In the genomic region with DNA sequence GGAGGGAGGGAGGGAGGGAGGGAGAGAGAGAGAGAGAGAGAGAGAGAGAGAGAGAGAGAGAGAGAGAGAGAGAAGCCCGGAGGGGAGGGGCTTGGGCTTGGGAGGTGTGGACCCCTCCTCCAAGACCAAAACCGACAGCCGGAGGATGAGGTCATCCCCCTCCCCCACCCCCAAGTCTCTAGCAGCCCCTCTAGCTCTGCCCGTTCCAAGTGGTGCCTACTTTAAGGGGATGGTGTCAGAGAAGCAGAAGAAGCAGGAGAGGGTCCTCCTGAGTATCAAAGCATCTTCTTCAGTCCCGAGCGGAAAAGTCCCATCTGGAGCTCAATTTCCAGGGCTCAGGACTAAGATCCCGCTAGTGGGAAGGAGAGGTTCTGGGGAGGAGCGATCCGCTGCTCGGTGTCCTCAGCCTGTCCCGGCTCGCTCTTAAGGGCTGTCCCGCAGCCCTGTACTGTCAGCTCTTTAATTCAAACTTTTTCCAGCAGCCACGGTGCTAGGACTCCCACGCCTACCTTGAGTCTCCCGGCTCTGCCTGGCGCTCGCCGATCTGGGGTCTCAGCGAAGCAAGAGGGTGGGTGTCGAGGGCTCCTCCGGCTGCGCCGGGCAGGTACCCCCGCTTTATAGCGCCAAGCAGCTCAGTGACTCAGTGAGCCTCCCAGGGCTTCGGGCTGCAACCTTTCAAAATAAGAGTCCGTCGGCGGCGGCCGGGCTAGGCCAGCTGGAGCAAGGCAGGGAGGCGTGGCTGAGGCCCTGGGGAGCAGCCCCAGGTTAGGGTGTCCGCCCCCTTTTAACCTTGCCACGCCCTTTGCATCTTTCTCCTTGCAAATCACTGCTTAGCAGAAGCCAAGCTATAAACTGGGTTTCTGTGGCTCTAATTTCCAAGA, we compare ENCODE assay signal across 8 mouse cellular contexts.
DNase-seq lines count a peak whose midpoint lies in the region; ATAC-seq and TF ChIP-seq lines count a peak whose summit lies in the region.

No protein-coding gene starts in this region.

- no peaks in the 10 kb centered on the region for H3K9me3 ChIP-seq in embryonic facial prominence, embryonic 13.5 days
- no peaks in the 10 kb centered on the region for H3K9me3 ChIP-seq in heart, embryonic 10.5 days
- H3K9me3 ChIP-seq in stomach, embryonic 15.5 days, result no peaks in the 10 kb centered on the region

- H3K79me3 ChIP-seq in C2C12 (ENCODE audit: low read depth), result peaks cover 17% of the 10 kb centered on the region

- TF ChIP-seq CTCF in C2C12 (IDR thresholded peaks at IDR 0.05; ENCODE audit: control insufficient read depth, insufficient read depth, insufficient read length), result no peak
- no peak for TF ChIP-seq CTCF in bone marrow, adult 2 months (IDR thresholded peaks at IDR 0.05; ENCODE audit: control insufficient read depth, insufficient read depth, low read length)
- no peak for TF ChIP-seq CTCF in liver, adult 2 months (IDR thresholded peaks at IDR 0.05; ENCODE audit: low read depth, low read length)

- H3K79me2 ChIP-seq in C2C12 (ENCODE audit: control insufficient read depth, insufficient read depth) (peaks cover 45% of the 10 kb centered on the region), myocyte (ENCODE audit: control insufficient read depth, insufficient read depth) (peaks cover 43% of the 10 kb centered on the region)
- H3K79me2 ChIP-seq in liver, adult 2 months (ENCODE audit: control insufficient read depth, insufficient read depth, low read length), result peaks cover 11% of the 10 kb centered on the region; the same call in 1 of the 2 replicates

- 2% methylated on average over 35 of the region's 35 CpGs for WGBS in bone marrow, adult 2 months
- WGBS in embryonic facial prominence, embryonic 13.5 days, result 0% methylated on average over 35 of the region's 35 CpGs
- WGBS in heart, embryonic 10.5 days, result under 1% methylated on average over 35 of the region's 35 CpGs
- WGBS in liver, adult 2 months, result under 1% methylated on average over 34 of the region's 35 CpGs
- WGBS in stomach, embryonic 15.5 days, result under 1% methylated on average over 35 of the region's 35 CpGs

- peak overlapping the region; percentile 74 for H3K4me2 ChIP-seq in embryonic facial prominence, embryonic 13.5 days
- peak overlapping the region; percentile 78 for H3K4me2 ChIP-seq in myocyte (ENCODE audit: low read depth)
- peak overlapping the region; percentile 73 for H3K4me2 ChIP-seq in stomach, embryonic 15.5 days

- peak overlapping the region; percentile 80 for H3K9ac ChIP-seq in embryonic facial prominence, embryonic 13.5 days
- H3K9ac ChIP-seq in liver, adult 2 months (ENCODE audit: low read depth, low read length), result peak overlapping the region; percentile 95
- peak overlapping the region; percentile 71 for H3K9ac ChIP-seq in stomach, embryonic 15.5 days

- H3K4me3 ChIP-seq in C2C12 (ENCODE audit: insufficient read depth, poor library complexity, severe bottlenecking) (peak overlapping the region; percentile 57), myocyte (peak overlapping the region; percentile 63)
- peak overlapping the region; percentile 12 for H3K4me3 ChIP-seq in bone marrow, adult 2 months (replicated peaks; ENCODE audit: control insufficient read depth, low read depth, low read length)
- peak overlapping the region; percentile 69 for H3K4me3 ChIP-seq in embryonic facial prominence, embryonic 13.5 days
- peak overlapping the region; percentile 75 for H3K4me3 ChIP-seq in heart, embryonic 10.5 days
- peak overlapping the region; percentile 98 for H3K4me3 ChIP-seq in liver, adult 2 months (ENCODE audit: insufficient read depth, low read depth, low read length)
- peak overlapping the region; percentile 75 for H3K4me3 ChIP-seq in stomach, embryonic 15.5 days (replicated peaks)

- H3K36me3 ChIP-seq in C2C12 (ENCODE audit: control insufficient read depth, insufficient read depth) (peaks cover 13% of the 10 kb centered on the region), myocyte (ENCODE audit: control insufficient read depth, insufficient read depth) (no peaks in the 10 kb centered on the region)
- H3K36me3 ChIP-seq in embryonic facial prominence, embryonic 13.5 days, result no peaks in the 10 kb centered on the region
- peaks cover 7% of the 10 kb centered on the region; the same call in 1 of the 2 replicates for H3K36me3 ChIP-seq in heart, embryonic 10.5 days
- H3K36me3 ChIP-seq in liver, adult 2 months (ENCODE audit: control insufficient read depth, insufficient read depth, low read length), result no peaks in the 10 kb centered on the region
- no peaks in the 10 kb centered on the region; the same call in 1 of the 2 replicates for H3K36me3 ChIP-seq in stomach, embryonic 15.5 days

- peak overlapping the region; percentile 24; the same call in 1 of the 2 replicates for H3K27ac ChIP-seq in bone marrow, adult 2 months (ENCODE audit: control insufficient read depth, insufficient read depth, low read depth, low read length, poor library complexity)
- peak overlapping the region; percentile 94 for H3K27ac ChIP-seq in embryonic facial prominence, embryonic 13.5 days
- peak overlapping the region; percentile 89 for H3K27ac ChIP-seq in heart, embryonic 10.5 days
- peak overlapping the region; percentile 93 for H3K27ac ChIP-seq in liver, adult 2 months (replicated peaks; ENCODE audit: insufficient read depth, low read depth, low read length)
- peak overlapping the region; percentile 98 for H3K27ac ChIP-seq in stomach, embryonic 15.5 days

- no peak for TF ChIP-seq POLR2A in bone marrow, adult 2 months (IDR thresholded peaks at IDR 0.05; ENCODE audit: borderline replicate concordance, control insufficient read depth, low read depth, low read length)
- TF ChIP-seq POLR2A in liver, adult 2 months (IDR thresholded peaks at IDR 0.05; ENCODE audit: extremely low read depth, insufficient read depth, low read length), result peak; percentile 75; the same call in 1 of the 2 replicates
- peak; percentile 37 for TF ChIP-seq POLR2A in myocyte (IDR thresholded peaks at IDR 0.05; ENCODE audit: insufficient read length, low read depth)

- ATAC-seq in embryonic facial prominence, embryonic 13.5 days (ENCODE audit: insufficient number of reproducible peaks, insufficient read depth, low FRiP score, low TSS enrichment, low read depth), result peak; percentile 85
- ATAC-seq in stomach, embryonic 15.5 days (ENCODE audit: insufficient read depth, low FRiP score, low read depth), result peak; percentile 93

- H3ac ChIP-seq in C2C12 (ENCODE audit: control insufficient read depth, insufficient read length, low read depth) (peak overlapping the region; percentile 47), myocyte (ENCODE audit: control insufficient read depth, insufficient read length) (no peak overlapping the region)

- peak; percentile 95 for DNase-seq in heart, embryonic 10.5 days (ENCODE audit: low spot score)
- peak; percentile 95 for DNase-seq in kidney, adult 9 months
- peak; percentile 97 for DNase-seq in liver, adult 2 months (ENCODE audit: extremely low read depth, low read depth, low spot score)

- H3K27me3 ChIP-seq in C2C12 (ENCODE audit: control insufficient read depth, insufficient read depth, insufficient read length) (no peaks in the 10 kb centered on the region), myocyte (ENCODE audit: control insufficient read depth, insufficient read depth, insufficient read length) (no peaks in the 10 kb centered on the region)
- no peaks in the 10 kb centered on the region for H3K27me3 ChIP-seq in embryonic facial prominence, embryonic 13.5 days
- no peaks in the 10 kb centered on the region for H3K27me3 ChIP-seq in heart, embryonic 10.5 days (ENCODE audit: insufficient read depth, poor library complexity, severe bottlenecking)
- no peaks in the 10 kb centered on the region for H3K27me3 ChIP-seq in liver, adult 2 months (ENCODE audit: control insufficient read depth, insufficient read depth, low read length)
- H3K27me3 ChIP-seq in stomach, embryonic 15.5 days (replicated peaks), result no peaks in the 10 kb centered on the region

- H3K4me1 ChIP-seq in bone marrow, adult 2 months (ENCODE audit: control insufficient read depth, insufficient read depth, low read length), result no peaks in the 10 kb centered on the region; the same call in 1 of the 2 replicates
- peaks cover 34% of the 10 kb centered on the region for H3K4me1 ChIP-seq in embryonic facial prominence, embryonic 13.5 days
- peaks cover 33% of the 10 kb centered on the region for H3K4me1 ChIP-seq in heart, embryonic 10.5 days
- peaks cover 16% of the 10 kb centered on the region for H3K4me1 ChIP-seq in liver, adult 2 months (ENCODE audit: control insufficient read depth, insufficient read depth, low read length)
- peaks cover 23% of the 10 kb centered on the region for H3K4me1 ChIP-seq in stomach, embryonic 15.5 days

TF ChIP-seq in C2C12, 6 proteins besides CTCF, POLR2A, EP300 and RAD21:
- no peak for TF ChIP-seq USF1 (IDR thresholded peaks at IDR 0.05; ENCODE audit: low read depth)
- no peak for TF ChIP-seq CEBPB (IDR thresholded peaks at IDR 0.05; ENCODE audit: low read depth)
- no peak for TF ChIP-seq MYOD1 (IDR thresholded peaks at IDR 0.05; ENCODE audit: control insufficient read depth, insufficient read length, low read depth)
- no peak for TF ChIP-seq FOSL1 (IDR thresholded peaks at IDR 0.05; ENCODE audit: insufficient read depth, low read length, poor library complexity, severe bottlenecking)
- no peak for TF ChIP-seq MYOG (IDR thresholded peaks at IDR 0.05; ENCODE audit: control insufficient read depth, extremely low read depth, insufficient read length)
- TF ChIP-seq MAX (IDR thresholded peaks at IDR 0.05), result no peak
TF ChIP-seq in C2C12: peak in this region for 0.

TF ChIP-seq in myocyte, 11 proteins besides CTCF, POLR2A, EP300 and RAD21:
- TF ChIP-seq E2F4 (IDR thresholded peaks at IDR 0.05; ENCODE audit: insufficient read depth) (no peak), USF1 (IDR thresholded peaks at IDR 0.05; ENCODE audit: low read depth) (no peak), TCF12 (IDR thresholded peaks at IDR 0.05; ENCODE audit: insufficient read depth, poor library complexity, severe bottlenecking) (no peak), REST (IDR thresholded peaks at IDR 0.05; ENCODE audit: insufficient read depth, insufficient read length) (no peak), TCF3 (IDR thresholded peaks at IDR 0.05; ENCODE audit: insufficient read length, low read depth) (no peak), POLR2AphosphoS2 (IDR thresholded peaks at IDR 0.05; ENCODE audit: insufficient read length, low read depth) (peak; percentile 35), MYOD1 (IDR thresholded peaks at IDR 0.05; ENCODE audit: control insufficient read depth in 1 of 3, insufficient read length in 2 of 3, low read depth in 2 of 3) (peak in 1 of 3 experiments; percentile 44), CEBPB (IDR thresholded peaks at IDR 0.05; ENCODE audit: insufficient read depth, poor library complexity, severe bottlenecking) (no peak), MYOG (IDR thresholded peaks at IDR 0.05; ENCODE audit: control insufficient read depth in 1 of 3, insufficient read depth in 1 of 3, insufficient read length in 2 of 3, low read depth in 2 of 3) (peak in 1 of 3 experiments; percentile 19)

Comparison
In these comparisons a context has a peak if more than half of its experiments do, and no peak if none do; other contexts are left out.
1. Peak in every context shown above with its lines: DNase-seq, ATAC-seq, H3K4me3 ChIP-seq and H3K27ac ChIP-seq.
2. H3K4me3 ChIP-seq: peak in every context shown above with its lines; median percentile 98 in liver, adult 2 months; 75 in heart, embryonic 10.5 days; 75 in stomach, embryonic 15.5 days; 69 in embryonic facial prominence, embryonic 13.5 days; 63 in myocyte; 57 in C2C12; 12 in bone marrow, adult 2 months.
3. H3K27ac ChIP-seq: peak in every context shown above with its lines; median percentile 98 in stomach, embryonic 15.5 days; 94 in embryonic facial prominence, embryonic 13.5 days; 93 in liver, adult 2 months; 89 in heart, embryonic 10.5 days; 24 in bone marrow, adult 2 months.